Mouse (Mus musculus) MEL (cell line): ENCODE measurements at regions not wholly inside any gene's neighbourhood (a gene's known extent, or its start where the extent isn't known, plus 50 kb on each side); places are given as distances from the start of the nearest gene placed in this dataset.

ENCODE experiments used
- BHLHE40 ChIP-seq: IDR thresholded peaks from 2 replicates; pipeline ENCODE4 v1.6.1; 2012; ENCODE audit warnings: low read depth, mild to moderate bottlenecking, inconsistent platforms, low read length, improper control_type of control experiment, borderline replicate concordance
- CHD2 ChIP-seq: IDR thresholded peaks from 2 replicates; pipeline ENCODE4 v1.6.1; 2011; ENCODE audit warnings: low read length, improper control_type of control experiment
- CTCF ChIP-seq, 3 experiments: IDR thresholded peaks in 2 of 3; conservative IDR thresholded peaks in 1 of 3; 2 replicates each; pipeline ENCODE4 v1.5.1; 2011 to 2012; ENCODE audit warnings: low read length in 3 of 3, low read depth in 2 of 3, mild to moderate bottlenecking in 2 of 3, improper control_type of control experiment in 1 of 3, inconsistent platforms in 1 of 3, mixed read lengths in 1 of 3, moderate library complexity in 1 of 3; ENCODE audit not compliant: control insufficient read depth in 1 of 3, insufficient read depth in 1 of 3, poor library complexity in 1 of 3, severe bottlenecking in 1 of 3
- MAFK ChIP-seq: IDR thresholded peaks from 2 replicates; pipeline ENCODE4 v1.6.1; 2011; ENCODE audit warnings: low read depth, mild to moderate bottlenecking, low read length, improper control_type of control experiment, borderline replicate concordance
- MYC ChIP-seq: IDR thresholded peaks from 2 replicates; pipeline ENCODE4 v1.6.1; 2011; ENCODE audit warnings: low read depth, mild to moderate bottlenecking, low read length, improper control_type of control experiment, moderate library complexity
- POLR2A ChIP-seq, 2 experiments: IDR thresholded peaks; 2 replicates each; pipeline ENCODE4 v1.6.1; 2011 to 2012; ENCODE audit warnings: low read length in 2 of 2, mild to moderate bottlenecking in 2 of 2, control low read depth in 1 of 2, improper control_type of control experiment in 1 of 2, low read depth in 1 of 2, moderate library complexity in 1 of 2; ENCODE audit not compliant: control insufficient read depth in 1 of 2, insufficient read depth in 1 of 2, poor library complexity in 1 of 2
- TCF12 ChIP-seq: IDR thresholded peaks from 2 replicates; pipeline ENCODE4 v1.6.1; 2014; ENCODE audit warnings: low read depth, mild to moderate bottlenecking, inconsistent platforms, low read length, improper control_type of control experiment, moderate library complexity
- ZC3H11A ChIP-seq: IDR thresholded peaks from 2 replicates; pipeline ENCODE4 v1.6.1; 2012; ENCODE audit warnings: low read depth, mild to moderate bottlenecking, inconsistent platforms, low read length, improper control_type of control experiment

- no peak for TF ChIP-seq CTCF (IDR thresholded peaks at IDR 0.05 in 2 of 3, conservative IDR thresholded peaks at IDR 0.05 in 1 of 3; ENCODE audit: control insufficient read depth in 1 of 3, insufficient read depth in 1 of 3, low read depth in 2 of 3, low read length in 3 of 3, poor library complexity in 1 of 3, severe bottlenecking in 1 of 3)
- TF ChIP-seq TCF12, result no peak
- TF ChIP-seq ZC3H11A, result no peak
- TF ChIP-seq CHD2, result no peak
- TF ChIP-seq MYC, result no peak
- no peak for TF ChIP-seq BHLHE40
- TF ChIP-seq MAFK, result no peak
- TF ChIP-seq POLR2A (IDR thresholded peaks at IDR 0.05; ENCODE audit: control insufficient read depth in 1 of 2, insufficient read depth in 1 of 2, low read depth in 1 of 2, low read length in 2 of 2, poor library complexity in 1 of 2), result no peak
These were observed 142.3 kb downstream of the Gmnc start for GRCm38 (mm10) chr16:26849191-26849590.
